Mouse (Mus musculus) MEL (cell line): ENCODE measurements around the gene Sugp2.

Source experiments
- TAL1 ChIP-seq: IDR thresholded peaks from 2 replicates; pipeline ENCODE4 v1.6.1; 2012; ENCODE audit warnings: mild to moderate bottlenecking, inconsistent platforms, low read length, moderate library complexity, mixed read lengths
- TBP ChIP-seq: IDR thresholded peaks from 2 replicates; pipeline ENCODE4 v1.8.0; 2011; ENCODE audit warnings: low read depth, low read length, improper control_type of control experiment
- ZC3H11A ChIP-seq: IDR thresholded peaks from 2 replicates; pipeline ENCODE4 v1.6.1; 2012; ENCODE audit warnings: low read depth, mild to moderate bottlenecking, inconsistent platforms, low read length, improper control_type of control experiment

GRCm38 (mm10) chr8:70254628-70255027 lies 20.6 kb downstream of the Sugp2 start:
- TF ChIP-seq TBP (no peak), TAL1 (no peak), ZC3H11A (no peak)
